Mouse (Mus musculus): ENCODE results near the gene Mxra7. TPM values are rescaled to one million over a fixed set of nuclear protein-coding genes. Genes with fewer than 3 reads are reported as not detected.
A peak's percentile ranks its signal among the peaks of the same experiment; 100 is the strongest.

The Mxra7 gene
- polyA plus RNA-seq, 1 experiment = 126 TPM

- peaks cover 11% of the 10 kb centered on the region for H3K36me3 ChIP-seq (ENCODE audit: control insufficient read depth, insufficient read depth)
- H3K27me3 ChIP-seq (ENCODE audit: control insufficient read depth, insufficient read depth, insufficient read length) = no peaks in the 10 kb centered on the region
- no peak overlapping the region for H3ac ChIP-seq (ENCODE audit: control insufficient read depth, insufficient read length)
- no peaks in the 10 kb centered on the region for H3K79me2 ChIP-seq (ENCODE audit: control insufficient read depth, insufficient read depth)
- TF ChIP-seq E2F4 (IDR thresholded peaks at IDR 0.05; ENCODE audit: insufficient read depth) (no peak), CEBPB (IDR thresholded peaks at IDR 0.05; ENCODE audit: insufficient read depth, poor library complexity, severe bottlenecking) (no peak), POLR2A (IDR thresholded peaks at IDR 0.05; ENCODE audit: insufficient read length, low read depth) (no peak), USF1 (IDR thresholded peaks at IDR 0.05; ENCODE audit: low read depth) (no peak), MYOG (IDR thresholded peaks at IDR 0.05; ENCODE audit: control insufficient read depth in 1 of 3, insufficient read depth in 1 of 3, insufficient read length in 2 of 3, low read depth in 2 of 3) (no peak), MYOD1 (IDR thresholded peaks at IDR 0.05; ENCODE audit: control insufficient read depth in 1 of 3, insufficient read length in 2 of 3, low read depth in 2 of 3) (no peak), POLR2AphosphoS2 (IDR thresholded peaks at IDR 0.05; ENCODE audit: insufficient read length, low read depth) (no peak), SRF (IDR thresholded peaks at IDR 0.05; ENCODE audit: control insufficient read depth, insufficient read length, low read depth) (no peak), TCF3 (IDR thresholded peaks at IDR 0.05; ENCODE audit: insufficient read length, low read depth) (no peak), TCF12 (IDR thresholded peaks at IDR 0.05; ENCODE audit: insufficient read depth, poor library complexity, severe bottlenecking) (no peak)
- H3K4me2 ChIP-seq (ENCODE audit: low read depth) = peak overlapping the region; percentile 3
- no peak overlapping the region for H3K4me3 ChIP-seq
Observed at GRCm38 (mm10) chr11:116807526-116807925, 20.3 kb downstream of the Mxra7 start.

GRCm38 (mm10) chr11:116807116-116807515 is 20.7 kb downstream of the Mxra7 start:
- H3K4me2 ChIP-seq (ENCODE audit: low read depth) = peak overlapping the region; percentile 3
- no peak overlapping the region for H3ac ChIP-seq (ENCODE audit: control insufficient read depth, insufficient read length)
- H3K27me3 ChIP-seq (ENCODE audit: control insufficient read depth, insufficient read depth, insufficient read length) = no peaks in the 10 kb centered on the region
- TF ChIP-seq MAX (IDR thresholded peaks at IDR 0.05; ENCODE audit: low read depth) (no peak), TCF3 (IDR thresholded peaks at IDR 0.05; ENCODE audit: insufficient read length, low read depth) (no peak), SRF (IDR thresholded peaks at IDR 0.05; ENCODE audit: control insufficient read depth, insufficient read length, low read depth) (no peak), POLR2AphosphoS2 (IDR thresholded peaks at IDR 0.05; ENCODE audit: insufficient read length, low read depth) (no peak), MYOG (IDR thresholded peaks at IDR 0.05; ENCODE audit: control insufficient read depth in 1 of 3, insufficient read depth in 1 of 3, insufficient read length in 2 of 3, low read depth in 2 of 3) (no peak), POLR2A (IDR thresholded peaks at IDR 0.05; ENCODE audit: insufficient read length, low read depth) (no peak), CEBPB (IDR thresholded peaks at IDR 0.05; ENCODE audit: insufficient read depth, poor library complexity, severe bottlenecking) (no peak)
- no peak overlapping the region for H3K4me3 ChIP-seq
- H3K79me2 ChIP-seq (ENCODE audit: control insufficient read depth, insufficient read depth) = no peaks in the 10 kb centered on the region
- peaks cover 11% of the 10 kb centered on the region for H3K36me3 ChIP-seq (ENCODE audit: control insufficient read depth, insufficient read depth)

- Histone ChIP-seq H3K79me2 (ENCODE audit: control insufficient read depth, insufficient read depth) (no peaks in the 10 kb centered on the region), H3K27me3 (ENCODE audit: control insufficient read depth, insufficient read depth, insufficient read length) (no peaks in the 10 kb centered on the region), H3ac (ENCODE audit: control insufficient read depth, insufficient read length) (no peak overlapping the region), H3K4me2 (ENCODE audit: low read depth) (peak overlapping the region; percentile 18), H3K36me3 (ENCODE audit: control insufficient read depth, insufficient read depth) (peaks cover 11% of the 10 kb centered on the region), H3K4me3 (no peak overlapping the region)
- TF ChIP-seq MYOD1 (IDR thresholded peaks at IDR 0.05; ENCODE audit: control insufficient read depth in 1 of 3, insufficient read length in 2 of 3, low read depth in 2 of 3) (peak in 1 of 3 experiments; percentile 3), POLR2AphosphoS2 (IDR thresholded peaks at IDR 0.05; ENCODE audit: insufficient read length, low read depth) (peak; percentile 34), USF1 (IDR thresholded peaks at IDR 0.05; ENCODE audit: low read depth) (no peak)
Observed at GRCm38 (mm10) chr11:116806136-116807071, 21.4 kb downstream of the Mxra7 start.

GRCm38 (mm10) chr11:116802709-116803108 is 25.1 kb downstream of the Mxra7 start:
- Histone ChIP-seq H3K79me2 (ENCODE audit: control insufficient read depth, insufficient read depth) (no peaks in the 10 kb centered on the region), H3ac (ENCODE audit: control insufficient read depth, insufficient read length) (no peak overlapping the region), H3K36me3 (ENCODE audit: control insufficient read depth, insufficient read depth) (no peaks in the 10 kb centered on the region), H3K4me3 (no peak overlapping the region), H3K4me2 (ENCODE audit: low read depth) (no peak overlapping the region), H3K27me3 (ENCODE audit: control insufficient read depth, insufficient read depth, insufficient read length) (no peaks in the 10 kb centered on the region)
- peak; percentile 87 to 92 (median 91) for TF ChIP-seq MYOD1 (IDR thresholded peaks at IDR 0.05; ENCODE audit: control insufficient read depth in 1 of 3, insufficient read length in 2 of 3, low read depth in 2 of 3)
- TF ChIP-seq REST (IDR thresholded peaks at IDR 0.05; ENCODE audit: insufficient read depth, insufficient read length) = no peak
- TF ChIP-seq POLR2AphosphoS2 (IDR thresholded peaks at IDR 0.05; ENCODE audit: insufficient read length, low read depth) = peak; percentile 78

- TF ChIP-seq MYOD1 (IDR thresholded peaks at IDR 0.05; ENCODE audit: control insufficient read depth in 1 of 3, insufficient read length in 2 of 3, low read depth in 2 of 3) (no peak), MAX (IDR thresholded peaks at IDR 0.05; ENCODE audit: low read depth) (no peak), POLR2AphosphoS2 (IDR thresholded peaks at IDR 0.05; ENCODE audit: insufficient read length, low read depth) (peak; percentile 53)
- Histone ChIP-seq H3K36me3 (ENCODE audit: control insufficient read depth, insufficient read depth) (no peaks in the 10 kb centered on the region), H3K4me2 (ENCODE audit: low read depth) (no peak overlapping the region), H3K27me3 (ENCODE audit: control insufficient read depth, insufficient read depth, insufficient read length) (no peaks in the 10 kb centered on the region), H3K4me3 (no peak overlapping the region), H3ac (ENCODE audit: control insufficient read depth, insufficient read length) (no peak overlapping the region), H3K79me2 (ENCODE audit: control insufficient read depth, insufficient read depth) (no peaks in the 10 kb centered on the region)
Observed at GRCm38 (mm10) chr11:116801106-116801505, 26.7 kb downstream of the Mxra7 start.
